Mouse (Mus musculus): ENCODE results near the gene B4galnt2. TPM values are rescaled to one million over a fixed set of nuclear protein-coding genes. Genes with fewer than 3 reads are reported as not detected.
A peak's percentile ranks its signal among the peaks of the same experiment; 100 is the strongest.

Gene B4galnt2
- polyA plus RNA-seq, 1 experiment from 2014 or later: 1.1 TPM

- no peak for DNase-seq (ENCODE audit: low spot score)
- 72% methylated on average over 8 of the region's 8 CpGs for WGBS
- peaks cover 5% of the 10 kb centered on the region; the same call in 1 of the 2 replicates for H3K27me3 ChIP-seq (ENCODE audit: insufficient read depth, low read length)
Observed at GRCm38 (mm10) chr11:95838999-95839868, 75.5 kb downstream of the B4galnt2 start.

GRCm38 (mm10) chr11:95838598-95838997 lies 76.1 kb downstream of the B4galnt2 start:
- no peak overlapping the region for H3K27ac ChIP-seq
- peaks cover 9% of the 10 kb centered on the region for H3K27me3 ChIP-seq (ENCODE audit: insufficient read depth, low read length)
- no peak for DNase-seq (ENCODE audit: low spot score)
- no peaks in the 10 kb centered on the region for H3K9me3 ChIP-seq (replicated peaks; ENCODE audit: low read length)
- no peak overlapping the region for H3K4me3 ChIP-seq (replicated peaks; ENCODE audit: low read depth, low read length)
- H3K4me2 ChIP-seq (ENCODE audit: low read length): no peak overlapping the region; the same call in 1 of the 2 replicates
- H3K36me3 ChIP-seq (ENCODE audit: insufficient read depth, low read length): no peaks in the 10 kb centered on the region
- peaks cover 24% of the 10 kb centered on the region for H3K4me1 ChIP-seq (replicated peaks; ENCODE audit: insufficient read depth, low read length)
- TF ChIP-seq CTCF (IDR thresholded peaks at IDR 0.05; ENCODE audit: low read depth): no peak
- 74% methylated on average over 4 of the region's 4 CpGs for WGBS
- no peak overlapping the region for H3K9ac ChIP-seq (ENCODE audit: low read depth, low read length)
- no peak for ATAC-seq (replicated peaks; ENCODE audit: low FRiP score, low read depth)

More at GRCm38 (mm10) chr11:95838999-95839868, 75.5 kb downstream of the B4galnt2 start:
- peaks cover 21% of the 10 kb centered on the region for H3K4me1 ChIP-seq (replicated peaks; ENCODE audit: insufficient read depth, low read length)
- ATAC-seq (replicated peaks; ENCODE audit: low FRiP score, low read depth): no peak
- no peak for TF ChIP-seq CTCF (IDR thresholded peaks at IDR 0.05; ENCODE audit: low read depth)
- no peak overlapping the region for H3K9ac ChIP-seq (ENCODE audit: low read depth, low read length)
- H3K27ac ChIP-seq: no peak overlapping the region
- H3K4me3 ChIP-seq (replicated peaks; ENCODE audit: low read depth, low read length): no peak overlapping the region
- H3K4me2 ChIP-seq (ENCODE audit: low read length): peak overlapping the region; percentile 23; the same call in 1 of the 2 replicates
- H3K9me3 ChIP-seq (replicated peaks; ENCODE audit: low read length): no peaks in the 10 kb centered on the region
- no peaks in the 10 kb centered on the region for H3K36me3 ChIP-seq (ENCODE audit: insufficient read depth, low read length)

GRCm38 (mm10) chr11:95837059-95837458 lies 77.6 kb downstream of the B4galnt2 start, which contains the start of gene Gngt2:
Gngt2 (plus strand) TSS chr11:95837216.
- Histone ChIP-seq H3K4me2 (ENCODE audit: low read length) (no peak within 1 kb of the TSS), H3K36me3 (ENCODE audit: insufficient read depth, low read length) (no peaks in the 10 kb centered on the region), H3K4me1 (replicated peaks; ENCODE audit: insufficient read depth, low read length) (peaks cover 24% of the 10 kb centered on the region), H3K9ac (ENCODE audit: low read depth, low read length) (no peak within 1 kb of the TSS), H3K27ac (peak within 1 kb of the TSS; percentile 47; the same call in 1 of the 2 replicates), H3K27me3 (ENCODE audit: insufficient read depth, low read length) (peaks cover 25% of the 10 kb centered on the region), H3K9me3 (replicated peaks; ENCODE audit: low read length) (no peaks in the 10 kb centered on the region), H3K4me3 (replicated peaks; ENCODE audit: low read depth, low read length) (no peak within 1 kb of the TSS)
- ATAC-seq (replicated peaks; ENCODE audit: low FRiP score, low read depth) (0 out of 2 replicates have a peak, but pooled peaks have one; percentile 15), DNase-seq (ENCODE audit: low spot score) (peak; percentile 82)
- TF ChIP-seq CTCF (IDR thresholded peaks at IDR 0.05; ENCODE audit: low read depth): no peak
- 48% methylated on average over 10 of the region's 10 CpGs for WGBS

GRCm38 (mm10) chr11:95836433-95836832 lies 78.3 kb downstream of the B4galnt2 start:
- Histone ChIP-seq H3K36me3 (ENCODE audit: insufficient read depth, low read length) (no peaks in the 10 kb centered on the region), H3K9ac (ENCODE audit: low read depth, low read length) (no peak overlapping the region), H3K4me1 (replicated peaks; ENCODE audit: insufficient read depth, low read length) (peaks cover 24% of the 10 kb centered on the region), H3K27ac (peak overlapping the region; percentile 47; the same call in 1 of the 2 replicates), H3K9me3 (replicated peaks; ENCODE audit: low read length) (no peaks in the 10 kb centered on the region), H3K4me3 (replicated peaks; ENCODE audit: low read depth, low read length) (no peak overlapping the region), H3K27me3 (ENCODE audit: insufficient read depth, low read length) (peaks cover 27% of the 10 kb centered on the region), H3K4me2 (ENCODE audit: low read length) (no peak overlapping the region)
- 29% methylated on average over 6 of the region's 6 CpGs for WGBS
- no peak for TF ChIP-seq CTCF (IDR thresholded peaks at IDR 0.05; ENCODE audit: low read depth)
- no peak for ATAC-seq (replicated peaks; ENCODE audit: low FRiP score, low read depth)
- DNase-seq (ENCODE audit: low spot score): no peak

- H3K9me3 ChIP-seq (replicated peaks; ENCODE audit: low read length): no peaks in the 10 kb centered on the region
- peaks cover 33% of the 10 kb centered on the region for H3K27me3 ChIP-seq (ENCODE audit: insufficient read depth, low read length)
- no peak overlapping the region for H3K4me3 ChIP-seq (replicated peaks; ENCODE audit: low read depth, low read length)
- H3K4me2 ChIP-seq (ENCODE audit: low read length): no peak overlapping the region
- 41% methylated on average over 6 of the region's 6 CpGs for whole genome bisulfite sequencing
- no peak overlapping the region for H3K27ac ChIP-seq
- ATAC-seq (replicated peaks; ENCODE audit: low FRiP score, low read depth) (no peak), DNase-seq (ENCODE audit: low spot score) (no peak)
- H3K36me3 ChIP-seq (ENCODE audit: insufficient read depth, low read length): no peaks in the 10 kb centered on the region
- H3K4me1 ChIP-seq (replicated peaks; ENCODE audit: insufficient read depth, low read length): peaks cover 30% of the 10 kb centered on the region
- no peak for TF ChIP-seq CTCF (IDR thresholded peaks at IDR 0.05; ENCODE audit: low read depth)
- no peak overlapping the region for H3K9ac ChIP-seq (ENCODE audit: low read depth, low read length)
Observed at GRCm38 (mm10) chr11:95835832-95836231, 78.9 kb downstream of the B4galnt2 start.

GRCm38 (mm10) chr11:95834742-95835710 lies 79.7 kb downstream of the B4galnt2 start:
- Histone ChIP-seq H3K9ac (ENCODE audit: low read depth, low read length) (no peak overlapping the region), H3K9me3 (replicated peaks; ENCODE audit: low read length) (no peaks in the 10 kb centered on the region), H3K27ac (no peak overlapping the region; the same call in 1 of the 2 replicates), H3K27me3 (ENCODE audit: insufficient read depth, low read length) (peaks cover 39% of the 10 kb centered on the region), H3K36me3 (ENCODE audit: insufficient read depth, low read length) (no peaks in the 10 kb centered on the region), H3K4me3 (replicated peaks; ENCODE audit: low read depth, low read length) (no peak overlapping the region), H3K4me1 (replicated peaks; ENCODE audit: insufficient read depth, low read length) (peaks cover 38% of the 10 kb centered on the region), H3K4me2 (ENCODE audit: low read length) (peak overlapping the region; percentile 14; the same call in 1 of the 2 replicates)
- no peak for TF ChIP-seq CTCF (IDR thresholded peaks at IDR 0.05; ENCODE audit: low read depth)
- 17% methylated on average over 15 of the region's 15 CpGs for WGBS
- no peak for DNase-seq (ENCODE audit: low spot score)
- ATAC-seq (replicated peaks; ENCODE audit: low FRiP score, low read depth): no peak
